Mouse (Mus musculus): ENCODE results near the gene Dll1. TPM values are rescaled to one million over a fixed set of nuclear protein-coding genes. Genes with fewer than 3 reads are reported as not detected.

The Dll1 gene
- total RNA-seq (2015) (not detected in 2 replicates), total RNA-seq (2017) (0.11 TPM in 1 of 2 replicates, not detected in the other)

DNA sequence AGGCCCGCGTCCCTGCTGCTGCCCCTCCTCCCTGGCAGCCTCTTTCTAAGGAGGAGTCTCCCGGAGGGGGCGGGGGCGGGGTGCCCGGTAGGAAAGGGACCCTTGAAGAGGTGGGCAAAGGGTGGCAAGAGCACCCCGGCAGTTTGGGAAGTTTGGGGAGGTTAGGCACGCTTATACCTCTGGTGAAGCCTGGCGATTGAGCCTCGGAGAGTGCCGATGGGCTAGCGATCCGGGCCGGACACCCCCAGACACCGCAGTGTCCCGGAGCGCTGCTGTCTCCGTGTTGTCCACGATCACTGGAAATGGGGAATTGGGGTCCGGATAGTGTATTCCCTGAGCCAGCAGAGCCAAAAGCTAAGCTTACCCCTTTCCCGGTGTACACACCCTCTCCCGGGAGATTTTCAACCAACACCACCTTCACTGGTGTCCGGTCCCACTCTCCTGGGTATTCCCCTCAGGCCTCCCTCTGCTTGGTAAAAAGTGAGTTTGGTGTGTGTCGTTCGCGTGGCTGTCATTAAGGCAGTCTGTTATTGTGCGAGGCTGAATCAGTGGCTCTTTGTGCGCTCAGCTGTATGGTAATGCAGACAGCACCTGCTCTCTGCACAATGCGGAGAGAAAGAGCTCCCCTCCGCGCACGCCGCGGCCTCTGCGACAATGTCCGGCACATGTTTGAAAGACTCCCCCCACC, at the start of gene Dll1:
Dll1 (minus strand) TSS at position 379 of the 688 bp plus-strand sequence.
- ATAC-seq (ENCODE audit: poor library complexity, severe bottlenecking) = no peak

DNA sequence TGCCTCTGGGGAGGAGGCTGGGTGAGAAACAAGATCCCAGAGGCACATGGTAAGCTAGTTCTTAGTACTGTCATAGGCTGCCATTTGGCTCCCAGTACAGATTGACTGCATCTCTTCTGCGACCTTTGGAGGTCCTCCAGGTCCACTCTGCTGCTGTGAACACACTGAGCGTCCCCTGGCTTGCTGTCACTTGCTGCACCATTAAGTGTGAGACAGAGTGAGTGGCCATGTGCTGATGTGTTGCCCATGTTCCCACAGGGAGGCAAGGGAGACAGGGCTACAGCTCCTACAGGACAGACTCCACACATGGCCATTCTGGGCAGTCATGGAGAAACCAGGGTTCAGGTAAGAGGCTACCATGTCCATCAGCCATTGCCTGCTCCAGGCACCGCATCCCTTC, 49.3 kb upstream of the Dll1 start:
- no peak for ATAC-seq (ENCODE audit: poor library complexity, severe bottlenecking)

DNA sequence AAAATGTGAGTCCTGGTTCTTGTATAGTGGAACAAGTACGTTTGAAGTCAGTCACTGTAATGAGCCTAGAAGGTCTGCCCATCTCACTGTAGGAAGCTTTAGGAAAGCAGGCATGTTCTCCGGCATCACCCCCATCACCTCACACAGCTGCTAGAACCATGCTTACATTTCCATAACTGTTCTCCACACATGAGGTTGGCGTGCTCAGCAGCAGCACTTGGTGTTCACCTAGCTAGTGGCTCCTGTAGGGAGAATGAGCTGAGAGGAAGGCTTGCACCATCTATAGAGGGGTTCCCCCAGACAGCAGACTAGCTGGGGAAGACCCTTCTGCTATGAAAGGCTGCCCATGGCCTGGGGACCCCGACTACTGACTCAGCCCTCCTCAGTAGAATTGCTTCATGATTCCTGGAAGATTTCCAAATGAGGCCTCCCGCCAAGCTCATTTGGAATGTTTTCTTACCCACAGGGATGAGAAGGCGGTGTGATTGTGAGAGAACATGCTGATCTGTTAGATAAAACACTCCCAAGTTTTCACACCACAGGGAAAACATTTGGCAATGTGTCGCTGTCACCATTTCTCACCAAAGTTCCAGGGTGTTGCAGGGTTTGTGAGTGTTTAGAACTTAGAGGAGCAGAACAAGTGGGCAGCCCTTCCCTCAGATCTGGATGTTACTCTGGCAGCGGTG, 46.6 kb upstream of the Dll1 start:
- ATAC-seq (ENCODE audit: poor library complexity, severe bottlenecking) = no peak

DNA sequence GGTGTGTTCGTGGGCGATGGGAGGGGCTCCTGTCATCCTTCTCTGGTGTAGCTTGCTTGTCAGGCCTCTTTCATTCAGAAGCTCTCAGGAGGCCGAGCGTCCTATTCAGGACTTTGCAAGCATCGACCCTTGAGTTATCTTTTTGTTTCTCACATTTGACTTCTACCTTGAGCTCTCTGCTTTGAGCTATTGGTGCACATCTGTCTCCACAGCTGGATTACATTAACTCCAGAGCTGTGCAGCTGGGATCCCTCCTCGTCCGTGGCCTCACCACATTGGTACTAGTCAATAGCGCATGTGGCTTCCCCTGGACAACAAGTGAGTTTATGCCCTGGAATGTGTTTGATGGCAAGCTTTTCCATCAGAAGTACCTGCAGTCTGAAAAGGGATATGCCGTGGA, 46.0 kb upstream of the Dll1 start:
- no peak for ATAC-seq (ENCODE audit: poor library complexity, severe bottlenecking)

DNA sequence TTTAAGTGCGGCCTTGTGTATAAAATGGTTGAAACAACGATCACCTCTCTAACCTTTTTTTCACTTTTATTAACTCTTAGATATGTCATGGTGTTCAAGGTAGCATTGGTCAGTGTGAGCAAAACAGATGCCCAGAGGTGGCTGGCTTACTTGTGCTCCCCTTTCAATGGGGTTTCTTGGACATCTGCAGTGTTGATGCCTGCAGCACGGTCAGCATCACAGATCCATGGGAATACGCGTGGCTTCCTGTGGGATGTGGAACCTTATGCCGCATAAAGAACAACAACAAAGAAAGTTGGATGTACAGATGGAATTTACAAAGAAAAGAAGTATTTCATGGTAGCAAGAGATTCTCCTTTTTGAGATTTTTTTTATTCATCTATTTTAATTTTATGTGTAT, 44.8 kb upstream of the Dll1 start:
- ATAC-seq (ENCODE audit: poor library complexity, severe bottlenecking) = no peak

DNA sequence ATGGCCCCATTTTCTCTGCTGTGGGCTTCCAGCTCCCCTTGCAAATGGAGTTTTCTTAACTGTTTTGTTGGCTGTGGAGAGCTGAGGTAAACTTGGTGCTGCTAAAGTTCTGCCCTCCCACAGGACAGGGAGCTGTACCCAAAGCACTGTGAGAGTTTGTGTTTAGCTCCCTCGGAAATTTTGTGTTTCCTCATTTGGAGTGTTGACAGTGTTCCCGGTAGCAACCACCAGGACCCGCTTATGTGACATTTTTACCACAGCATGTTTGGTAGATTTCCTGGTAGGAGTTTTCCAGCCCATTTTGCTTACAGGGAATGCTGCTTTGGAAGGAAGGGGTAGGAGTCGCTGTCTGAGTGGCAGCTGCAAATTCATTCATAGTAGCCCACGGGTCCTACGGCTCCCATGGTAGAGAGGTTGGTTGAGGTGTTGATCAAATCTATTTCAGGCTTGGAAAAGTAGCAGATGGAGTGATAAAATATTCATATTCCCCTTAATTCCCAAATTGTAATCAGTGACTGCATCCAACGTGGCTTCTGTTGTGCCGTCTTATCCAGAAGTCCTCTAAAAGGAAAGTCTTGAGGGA, 43.4 kb upstream of the Dll1 start:
- ATAC-seq (ENCODE audit: poor library complexity, severe bottlenecking) = no peak

DNA sequence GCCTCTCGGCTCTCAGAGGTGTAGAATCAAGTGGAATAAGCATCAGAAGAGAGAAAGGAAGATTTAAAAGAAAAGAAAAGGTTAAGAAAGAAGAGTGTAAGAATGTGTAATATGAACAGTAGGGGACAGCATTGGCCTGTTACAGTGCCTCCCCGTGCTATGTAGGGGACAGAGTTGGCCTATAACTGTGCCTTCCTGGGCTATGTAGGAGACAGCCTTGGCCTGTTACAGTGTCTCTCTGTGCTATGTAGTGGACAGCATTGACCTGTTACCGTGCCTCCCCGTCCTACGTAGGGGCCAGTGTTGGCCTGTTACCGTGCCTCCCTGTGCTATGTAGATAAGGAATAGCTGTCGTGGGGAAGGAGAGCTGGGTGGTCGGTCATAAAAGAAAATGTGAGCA, 42.9 kb upstream of the Dll1 start:
- ATAC-seq (ENCODE audit: poor library complexity, severe bottlenecking) = peak; percentile 51

DNA sequence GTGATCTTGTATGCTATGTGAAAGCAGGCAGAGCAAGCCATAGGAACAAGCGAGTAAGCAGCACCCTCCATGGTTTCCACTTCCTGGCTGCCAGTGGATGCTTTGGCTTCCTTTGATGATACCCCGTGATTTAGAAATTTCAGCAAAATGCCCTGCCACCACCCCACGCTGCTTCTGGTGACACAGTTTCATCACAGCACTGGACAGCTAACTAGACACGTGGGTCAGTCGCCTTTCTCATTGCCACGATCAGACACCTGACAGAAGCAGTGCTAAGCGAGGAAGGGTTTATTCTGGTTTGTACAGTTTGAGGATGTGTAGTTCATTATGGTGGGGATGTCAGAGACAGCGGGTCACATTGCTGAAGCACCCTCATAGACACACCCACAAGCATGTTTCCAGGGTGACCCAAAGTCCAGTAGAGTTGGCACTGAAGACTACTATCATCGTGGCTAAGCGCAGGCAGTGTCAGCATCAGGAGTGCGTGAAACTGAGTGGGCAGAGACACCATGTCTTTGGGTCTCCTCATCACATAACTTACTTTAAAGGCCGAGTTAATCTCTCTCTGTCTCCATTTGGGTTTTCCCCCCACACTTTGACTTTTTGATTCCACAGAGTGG, 40.0 kb upstream of the Dll1 start:
- no peak for ATAC-seq (ENCODE audit: poor library complexity, severe bottlenecking)

DNA sequence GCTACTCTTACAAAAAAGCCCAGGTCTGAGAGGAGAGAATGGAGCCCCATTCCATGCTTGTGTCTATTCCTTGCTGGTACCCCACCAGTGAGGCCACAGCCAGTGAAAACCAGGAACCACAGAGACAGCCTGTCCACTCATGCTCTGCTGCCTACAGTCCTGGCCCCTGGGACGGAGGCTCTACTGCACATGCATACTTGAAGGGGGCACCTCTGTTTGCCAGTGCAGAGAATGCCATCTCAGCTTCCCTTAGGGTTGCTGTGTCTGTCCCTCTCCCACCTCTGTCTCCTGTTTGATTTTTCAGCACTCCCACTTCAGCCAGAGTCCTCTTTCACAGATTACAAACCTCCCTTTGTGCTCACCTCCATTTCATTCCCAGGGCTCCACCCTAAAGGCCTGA, 34.2 kb upstream of the Dll1 start:
- ATAC-seq (ENCODE audit: poor library complexity, severe bottlenecking) = no peak

DNA sequence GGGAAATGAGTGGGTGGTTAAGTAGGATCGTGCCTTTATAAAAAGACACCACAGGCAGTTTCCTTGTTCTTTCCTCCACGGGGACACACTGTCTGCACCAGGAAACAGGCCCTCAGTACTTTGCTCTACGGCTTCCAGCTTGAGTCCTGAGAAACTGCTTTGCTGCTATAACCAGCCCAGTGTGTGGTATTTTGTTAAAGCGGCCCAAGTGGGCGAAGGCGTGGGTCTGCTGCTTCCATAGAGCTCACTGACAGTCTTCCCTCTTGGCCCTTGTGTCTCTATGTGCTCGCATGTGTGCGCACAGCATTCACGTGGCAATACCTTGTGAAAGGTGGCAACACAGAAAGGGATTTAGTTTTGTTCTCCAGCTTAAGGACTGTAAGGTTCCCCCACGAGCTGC, 32.6 kb upstream of the Dll1 start:
- ATAC-seq (ENCODE audit: poor library complexity, severe bottlenecking) = no peak

DNA sequence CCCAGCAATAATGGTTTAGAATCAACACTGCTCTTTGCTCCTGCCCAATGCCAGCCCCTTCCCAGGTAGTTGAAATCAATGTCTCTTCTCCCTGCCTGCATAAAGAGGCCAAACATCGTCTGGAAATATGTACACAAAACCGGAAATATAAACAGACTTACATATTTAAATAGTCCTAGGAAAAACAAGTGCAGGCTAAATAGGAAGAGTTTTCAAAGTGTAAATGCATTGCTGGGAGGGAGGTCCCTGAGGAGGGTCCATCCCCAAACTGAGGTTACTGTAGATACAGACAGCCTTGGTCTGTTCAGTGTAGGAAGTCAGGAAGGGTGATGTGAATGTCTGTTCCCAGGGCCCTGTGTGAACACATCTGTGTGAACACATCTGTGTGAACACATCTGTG, 29.9 kb upstream of the Dll1 start:
- ATAC-seq (ENCODE audit: poor library complexity, severe bottlenecking) = no peak

DNA sequence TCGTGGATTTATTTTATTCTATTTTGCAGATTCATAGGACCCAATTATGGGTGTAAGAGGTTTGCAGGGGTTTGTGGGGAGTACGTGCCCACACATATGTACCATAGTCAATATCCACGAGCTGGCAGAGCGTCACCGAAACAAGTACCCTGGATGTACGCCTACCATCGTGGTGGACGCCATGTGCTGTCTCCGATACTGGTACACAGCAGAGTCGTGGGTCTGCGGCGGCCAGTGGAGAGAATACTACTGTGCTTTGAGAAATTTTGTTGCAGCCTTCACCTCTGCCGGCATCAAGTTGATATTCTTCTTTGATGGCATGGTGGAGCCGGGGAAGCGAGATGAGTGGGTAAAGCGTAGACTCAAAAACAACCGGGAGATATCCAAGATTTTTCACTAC, 25.0 kb upstream of the Dll1 start:
- no peak for ATAC-seq (ENCODE audit: poor library complexity, severe bottlenecking)

DNA sequence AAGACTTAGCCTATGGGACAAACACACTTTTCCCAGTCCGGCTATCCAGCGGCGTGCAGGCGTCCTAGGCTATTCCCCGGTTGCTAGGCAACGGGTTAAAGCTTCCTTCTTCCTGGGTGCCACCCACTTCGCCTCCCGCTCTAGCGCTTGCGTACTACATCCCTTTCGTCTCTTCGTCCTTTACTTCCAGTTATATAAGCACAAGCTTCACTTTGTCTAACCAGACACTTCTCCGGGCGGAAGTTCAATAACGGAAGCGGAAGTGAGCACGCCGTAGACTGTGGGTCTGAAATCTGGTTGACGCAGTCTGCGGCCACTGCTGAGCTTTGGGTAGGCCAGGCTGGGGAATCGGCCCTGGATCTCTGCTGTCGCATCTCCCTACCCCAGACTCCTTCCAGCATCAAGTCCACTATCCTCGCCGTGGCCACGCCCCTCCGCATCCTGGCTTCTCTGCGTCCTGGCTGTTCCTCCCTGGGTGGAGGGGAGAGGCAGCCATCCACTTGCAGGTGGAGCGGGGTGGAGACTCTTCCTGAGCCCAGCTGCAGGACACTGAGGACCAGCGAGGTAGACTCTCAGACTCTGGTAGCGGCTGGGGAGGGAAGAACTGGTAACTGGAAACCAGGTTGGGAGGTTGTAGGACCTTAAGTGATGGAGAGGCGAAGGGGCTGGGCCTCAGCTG, 19.5 kb upstream of the Dll1 start, which contains the start of gene Fam120b:
Fam120b (plus strand) TSS at position 206 of the 679 bp plus-strand sequence.
- peak; percentile 98 for ATAC-seq (ENCODE audit: poor library complexity, severe bottlenecking)

DNA sequence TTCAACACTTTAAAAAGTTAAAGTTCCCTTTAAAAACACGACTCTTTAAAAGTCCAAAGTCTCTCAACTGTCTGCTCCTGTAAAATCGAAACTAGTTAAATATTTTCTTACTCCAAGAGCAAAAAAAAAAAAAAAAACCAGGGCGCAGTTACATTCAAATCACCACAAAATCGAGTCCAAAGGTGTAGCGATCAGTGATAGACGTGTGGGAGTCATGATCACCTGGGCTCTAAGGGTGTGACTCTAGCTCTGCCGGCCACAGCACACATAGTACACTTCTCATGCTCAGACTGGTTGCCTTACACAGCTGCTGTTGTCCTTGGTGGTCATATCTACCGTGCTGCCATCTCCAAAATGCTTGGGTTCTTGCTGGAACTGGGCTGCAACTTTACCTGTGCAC, 12.7 kb upstream of the Dll1 start:
- ATAC-seq (ENCODE audit: poor library complexity, severe bottlenecking) = no peak

DNA sequence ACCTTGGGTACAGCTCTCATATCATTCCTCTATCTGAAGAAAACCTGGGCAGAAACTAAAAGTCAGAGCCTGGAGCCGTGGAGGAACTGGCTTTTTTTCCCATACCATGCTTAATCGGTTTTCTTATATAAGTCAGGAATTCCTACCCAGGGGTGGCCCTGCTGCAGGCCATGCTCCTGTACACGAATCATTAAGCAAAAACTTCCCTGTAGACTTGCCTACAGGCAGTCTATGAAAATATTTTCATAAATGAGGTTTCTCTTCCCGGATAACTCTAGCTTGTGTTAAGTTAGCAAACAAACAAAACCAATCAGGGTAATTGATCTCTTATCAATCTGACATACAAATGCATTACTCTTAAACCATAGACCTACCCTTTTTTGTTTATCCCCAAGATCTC, 12.2 kb upstream of the Dll1 start:
- no peak for ATAC-seq (ENCODE audit: poor library complexity, severe bottlenecking)

DNA sequence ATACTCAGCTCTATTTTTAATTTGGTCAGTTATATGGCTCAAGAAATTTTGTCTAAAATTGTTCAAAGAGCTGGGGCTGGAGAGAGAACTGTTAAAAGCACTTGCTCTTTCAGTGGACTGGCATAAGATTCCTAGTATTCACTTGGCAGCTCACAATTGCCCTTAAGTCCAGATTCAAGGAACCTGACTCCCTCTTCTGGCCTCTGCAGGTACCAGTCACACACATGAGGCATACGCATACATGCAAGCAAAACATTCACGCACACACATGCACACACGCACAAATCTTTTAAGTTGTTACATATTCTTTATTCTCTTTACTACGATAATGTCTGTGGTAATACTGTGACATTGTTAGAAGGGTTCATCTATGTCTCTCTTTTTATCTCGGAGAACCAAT, 6.7 kb upstream of the Dll1 start:
- ATAC-seq (ENCODE audit: poor library complexity, severe bottlenecking) = no peak

DNA sequence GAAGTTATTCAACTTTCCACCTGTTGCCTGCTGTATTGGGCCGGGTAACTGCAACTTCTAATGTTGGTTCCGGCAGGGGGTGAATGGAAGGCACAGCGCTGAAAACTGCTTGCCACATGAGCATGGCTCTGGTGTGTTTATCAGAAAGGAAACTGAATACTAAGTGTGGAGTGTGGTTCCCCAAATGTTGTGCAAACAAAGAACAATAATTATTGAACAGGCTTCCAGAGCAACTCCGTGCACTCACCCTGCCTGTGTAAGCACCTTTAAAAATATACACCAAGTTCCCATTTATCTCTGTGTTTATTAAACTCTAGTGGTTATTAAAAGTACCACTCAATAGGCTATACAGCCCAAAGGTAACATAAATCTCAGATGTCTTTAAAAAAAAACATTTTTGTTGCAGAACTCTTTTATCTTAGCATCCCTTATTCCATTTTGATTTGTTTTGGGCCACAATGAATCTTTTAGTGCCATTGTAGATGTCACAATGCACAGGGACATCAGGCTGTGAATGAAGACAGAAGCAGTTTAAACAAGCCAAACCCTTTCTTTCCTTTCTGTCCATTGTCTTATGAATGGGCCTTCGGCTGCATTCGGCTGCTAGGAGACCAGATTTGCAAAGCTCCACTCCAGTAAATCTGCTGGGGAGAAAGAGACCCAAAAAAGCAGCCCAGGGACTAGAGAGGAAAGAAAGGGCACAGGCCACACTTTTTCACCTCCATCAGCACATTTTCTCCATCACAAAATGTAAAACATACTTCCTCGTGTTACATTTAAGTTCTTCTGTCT, 5.4 kb upstream of the Dll1 start:
- ATAC-seq (ENCODE audit: poor library complexity, severe bottlenecking) = no peak

DNA sequence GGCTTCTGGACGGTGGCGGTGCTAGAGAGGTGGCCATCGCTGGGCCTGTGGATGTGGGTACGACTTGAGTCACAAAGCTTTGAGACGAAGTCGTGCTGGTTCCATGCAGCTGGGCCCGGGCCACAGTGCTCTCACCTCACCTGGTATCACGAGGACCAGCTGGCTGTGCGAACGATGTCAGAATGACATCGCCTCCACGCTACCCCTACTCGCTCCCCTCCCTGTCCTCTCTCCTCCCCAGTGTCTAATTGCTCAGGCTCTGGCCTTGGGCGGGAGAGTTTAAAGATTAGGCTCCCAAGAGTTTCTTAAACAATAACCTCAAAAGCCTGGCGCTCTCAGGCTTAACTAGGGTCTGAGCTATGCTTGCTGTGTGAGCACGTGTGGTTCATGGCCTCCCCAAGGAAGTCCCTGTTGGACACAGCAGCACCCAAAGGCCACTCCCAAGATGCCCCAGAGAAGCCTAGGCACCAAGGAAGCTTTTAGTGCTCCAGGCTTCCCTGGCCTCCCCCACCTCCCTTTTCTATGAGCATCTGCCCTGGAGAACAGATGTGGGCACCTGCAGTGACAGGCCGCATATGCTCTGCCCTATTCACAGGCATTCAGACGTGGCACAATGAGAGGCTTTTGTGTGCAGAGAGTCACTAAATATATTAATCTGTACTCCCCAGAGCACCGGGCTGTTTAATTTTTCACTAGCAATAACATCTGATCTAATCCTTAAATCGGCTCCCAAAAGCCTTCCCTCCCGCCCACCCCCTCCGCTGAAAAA, 4.6 kb upstream of the Dll1 start:
- no peak for ATAC-seq (ENCODE audit: poor library complexity, severe bottlenecking)

DNA sequence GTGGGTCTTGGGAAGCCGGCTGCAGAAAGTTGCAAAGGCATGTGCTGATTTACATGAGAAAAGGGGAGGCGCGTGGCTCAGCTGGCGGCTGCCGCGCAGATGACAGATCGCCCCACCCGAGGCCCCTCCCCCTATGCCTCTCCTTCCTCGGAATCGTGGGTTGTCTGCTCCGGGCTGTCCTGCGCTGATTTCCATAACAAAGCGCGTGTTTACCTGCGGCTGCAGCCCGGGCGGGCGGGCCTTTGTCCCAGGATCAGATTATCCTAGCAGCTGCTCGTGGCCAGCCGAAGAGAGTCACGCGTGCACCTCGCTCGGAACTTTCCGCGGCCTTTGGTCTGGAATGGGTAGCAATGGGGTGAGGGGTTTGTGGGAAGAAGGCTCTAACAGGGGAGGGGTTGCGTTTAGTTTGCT, 4.0 kb upstream of the Dll1 start:
- 0 out of 2 replicates have a peak, but pooled peaks have one; percentile 14 for ATAC-seq (ENCODE audit: poor library complexity, severe bottlenecking)
